Mouse (Mus musculus): ENCODE results near the gene Kdm4c. TPM values are rescaled to one million over a fixed set of nuclear protein-coding genes. Genes with fewer than 3 reads are reported as not detected.
"Not testable (repeated sequence)": the region's sequence is repeated elsewhere in the genome, so short reads cannot be mapped to it uniquely, and the experiment has no call there.

The Kdm4c gene
- total and polyA plus RNA-seq, 2 experiments from 2014 or later: 7.6 to 8.1 TPM

GRCm38 (mm10) chr4:74396562-74396961, 154.3 kb downstream of the Kdm4c start:
- no peak for DNase-seq (ENCODE audit: low spot score)
- Histone ChIP-seq H3K36me3 (replicated peaks; ENCODE audit: control insufficient read depth, insufficient read depth, low read length) (peaks cover 37% of the 10 kb centered on the region), H3K4me1 (ENCODE audit: control insufficient read depth, insufficient read depth) (no peaks in the 10 kb centered on the region), H3K9ac (replicated peaks; ENCODE audit: low read depth, low read length) (no peak overlapping the region), H3K4me3 (ENCODE audit: low read depth, low read length) (no peak overlapping the region), H3K4me2 (ENCODE audit: low read depth, low read length) (no peak overlapping the region), H3K27me3 (ENCODE audit: control insufficient read depth, insufficient read depth, low read length) (no peaks in the 10 kb centered on the region), H3K27ac (ENCODE audit: low read depth) (no peak overlapping the region), H3K9me3 (replicated peaks; ENCODE audit: control insufficient read depth, low read length) (no peaks in the 10 kb centered on the region)
- TF ChIP-seq EP300 (IDR thresholded peaks at IDR 0.05; ENCODE audit: low read depth) (no peak), CTCF (IDR thresholded peaks at IDR 0.05; ENCODE audit: low read depth) (no peak)
- no peak for ATAC-seq (ENCODE audit: insufficient read depth, low read depth)
- 86% methylated on average over 5 of the region's 5 CpGs for WGBS

- H3K4me1 ChIP-seq (ENCODE audit: control insufficient read depth, insufficient read depth); ATAC-seq (ENCODE audit: insufficient read depth, low read depth); H3K4me2 ChIP-seq (ENCODE audit: low read depth, low read length); H3K4me3 ChIP-seq (ENCODE audit: low read depth, low read length); H3K9me3 ChIP-seq (replicated peaks; ENCODE audit: control insufficient read depth, low read length); H3K27me3 ChIP-seq (ENCODE audit: control insufficient read depth, insufficient read depth, low read length); H3K27ac ChIP-seq (ENCODE audit: low read depth); DNase-seq (ENCODE audit: low spot score); H3K9ac ChIP-seq (replicated peaks; ENCODE audit: low read depth, low read length): not testable (repeated sequence)
- WGBS: 94% methylated on average over 7 of the region's 7 CpGs
- peaks cover 41% of the 10 kb centered on the region for H3K36me3 ChIP-seq (replicated peaks; ENCODE audit: control insufficient read depth, insufficient read depth, low read length)
These were observed 159.5 kb downstream of the Kdm4c start for GRCm38 (mm10) chr4:74401617-74402313.

DNA sequence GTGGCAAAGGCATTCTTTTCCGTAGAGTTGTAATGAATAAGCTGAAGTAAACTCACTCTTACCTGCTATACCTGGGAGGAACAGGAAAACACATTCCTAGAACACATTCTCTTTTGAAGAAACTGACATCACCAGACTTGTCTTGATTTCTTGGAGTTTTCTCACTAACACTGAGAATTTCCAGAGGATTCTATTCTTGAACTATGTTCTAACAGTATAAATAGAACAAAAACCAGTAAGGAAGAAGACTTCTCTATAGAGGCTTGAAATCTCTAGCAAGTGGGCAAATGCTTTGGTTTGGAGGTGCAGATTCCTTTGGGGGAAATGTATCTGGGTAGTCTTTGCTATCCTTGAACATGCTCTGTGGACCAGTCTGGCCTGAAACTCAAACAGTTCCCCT, 166.4 kb downstream of the Kdm4c start:
- Histone ChIP-seq H3K36me3 (replicated peaks; ENCODE audit: control insufficient read depth, insufficient read depth, low read length) (peaks cover 26% of the 10 kb centered on the region), H3K4me2 (ENCODE audit: low read depth, low read length) (no peak overlapping the region), H3K4me3 (ENCODE audit: low read depth, low read length) (no peak overlapping the region), H3K4me1 (ENCODE audit: control insufficient read depth, insufficient read depth) (no peaks in the 10 kb centered on the region), H3K9ac (replicated peaks; ENCODE audit: low read depth, low read length) (no peak overlapping the region), H3K27me3 (ENCODE audit: control insufficient read depth, insufficient read depth, low read length) (no peaks in the 10 kb centered on the region), H3K27ac (ENCODE audit: low read depth) (no peak overlapping the region), H3K9me3 (replicated peaks; ENCODE audit: control insufficient read depth, low read length) (no peaks in the 10 kb centered on the region)
- WGBS: 84% methylated on average over 1 of the region's 1 CpGs
- ATAC-seq (ENCODE audit: insufficient read depth, low read depth): no peak
- no peak for TF ChIP-seq CTCF (IDR thresholded peaks at IDR 0.05; ENCODE audit: low read depth)
- TF ChIP-seq EP300 (IDR thresholded peaks at IDR 0.05; ENCODE audit: low read depth): no peak
- DNase-seq (ENCODE audit: low spot score): no peak

- no peak overlapping the region for H3K27ac ChIP-seq (ENCODE audit: low read depth)
- 48% methylated on average over 1 of the region's 1 CpGs for WGBS
- no peaks in the 10 kb centered on the region for H3K4me1 ChIP-seq (ENCODE audit: control insufficient read depth, insufficient read depth)
These were observed 177.5 kb downstream of the Kdm4c start for GRCm38 (mm10) chr4:74419794-74420193.

More at GRCm38 (mm10) chr4:74419794-74420193, 177.5 kb downstream of the Kdm4c start:
- no peaks in the 10 kb centered on the region for H3K36me3 ChIP-seq (replicated peaks; ENCODE audit: control insufficient read depth, insufficient read depth, low read length)
- no peak overlapping the region for H3K4me2 ChIP-seq (ENCODE audit: low read depth, low read length)
- no peak for TF ChIP-seq CTCF (IDR thresholded peaks at IDR 0.05; ENCODE audit: low read depth)
- no peak for TF ChIP-seq EP300 (IDR thresholded peaks at IDR 0.05; ENCODE audit: low read depth)
- H3K9ac ChIP-seq (replicated peaks; ENCODE audit: low read depth, low read length): no peak overlapping the region
- H3K9me3 ChIP-seq (replicated peaks; ENCODE audit: control insufficient read depth, low read length): no peaks in the 10 kb centered on the region
- no peak for ATAC-seq (ENCODE audit: insufficient read depth, low read depth)
- no peak for DNase-seq (ENCODE audit: low spot score)
- no peak overlapping the region for H3K4me3 ChIP-seq (ENCODE audit: low read depth, low read length)
- H3K27me3 ChIP-seq (ENCODE audit: control insufficient read depth, insufficient read depth, low read length): no peaks in the 10 kb centered on the region

Other genes with a start within 250 kb of the Kdm4c start
- 0.04 TPM in 1 of 2 replicates, not detected in the other for gene Frmd3, start 229.1 kb upstream of the Kdm4c start, total RNA-seq (2014; rRNA removed; ENCODE audit: low replicate concordance)
- 0.12 and 0.16 TPM in 2 replicates for gene Frmd3, start 229.1 kb upstream of the Kdm4c start, polyA plus RNA-seq (2015; fragmentation: Nextera tagmentation; extraction: Ambion mirVana)

Data from heart, postnatal 0 days (tissue).